Mouse (Mus musculus): ENCODE results near the gene Gm49368.

Gene Gm49368

DNA sequence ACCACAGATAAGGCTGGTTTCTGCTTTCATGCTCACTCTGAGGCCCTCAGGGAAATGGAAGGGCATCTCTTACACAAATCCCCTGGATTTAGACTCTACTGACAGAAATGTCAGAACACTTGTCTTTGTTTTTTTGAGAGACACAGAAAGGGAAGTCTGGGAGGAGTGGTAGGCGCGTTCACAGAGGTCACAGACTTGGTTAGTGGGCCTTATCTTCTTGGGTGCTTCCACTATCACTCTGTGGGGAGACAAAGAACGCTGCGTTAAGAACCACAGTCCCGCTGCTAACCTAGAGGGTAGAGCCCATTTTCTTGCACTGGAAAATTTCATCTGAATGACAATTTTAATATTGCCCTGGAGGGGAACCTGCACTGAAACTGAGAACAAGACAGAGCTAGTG lies 69.7 kb downstream of the Gm49368 start:
- DNase-seq (ENCODE audit: low read depth), result peak; percentile 19

DNA sequence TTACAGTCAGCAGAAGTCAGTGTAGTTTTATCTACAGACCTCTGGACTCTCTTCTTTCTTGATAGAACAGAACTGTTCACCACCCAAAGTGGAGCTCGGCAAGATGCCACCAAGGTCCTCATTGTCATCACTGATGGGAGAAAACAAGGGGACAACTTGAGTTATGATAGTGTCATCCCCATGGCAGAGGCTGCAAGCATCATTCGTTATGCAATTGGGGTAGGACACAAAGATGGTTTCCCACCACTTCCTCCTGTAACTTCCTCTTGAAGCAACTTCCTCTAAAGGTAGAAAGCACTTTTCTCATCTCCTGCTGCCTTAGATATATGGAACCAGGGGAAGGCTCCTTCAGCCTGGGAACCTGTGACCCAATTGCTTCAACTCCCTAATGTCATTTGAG lies 71.1 kb downstream of the Gm49368 start:
- peak; percentile 48 for DNase-seq (ENCODE audit: low read depth)

DNA sequence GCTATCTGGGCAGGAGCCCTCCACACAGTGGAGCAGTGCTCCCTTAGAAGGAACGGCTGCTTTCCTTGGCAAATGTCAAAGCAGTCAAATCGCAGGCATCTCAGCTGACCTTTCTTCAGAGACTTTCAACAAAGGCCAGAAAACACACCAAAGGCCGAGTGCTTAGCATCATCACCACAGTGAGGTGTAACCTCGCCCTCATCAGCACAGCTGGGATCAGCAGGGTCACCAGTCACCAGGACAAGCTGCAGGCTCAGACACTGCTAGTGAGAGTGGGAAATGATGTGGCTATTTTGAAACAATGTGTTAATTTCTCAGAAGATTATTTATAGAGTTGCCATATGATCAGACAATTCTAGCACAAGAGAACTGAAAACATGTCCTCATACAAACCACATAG lies 74.4 kb downstream of the Gm49368 start:
- DNase-seq (ENCODE audit: low read depth), result no peak

DNA sequence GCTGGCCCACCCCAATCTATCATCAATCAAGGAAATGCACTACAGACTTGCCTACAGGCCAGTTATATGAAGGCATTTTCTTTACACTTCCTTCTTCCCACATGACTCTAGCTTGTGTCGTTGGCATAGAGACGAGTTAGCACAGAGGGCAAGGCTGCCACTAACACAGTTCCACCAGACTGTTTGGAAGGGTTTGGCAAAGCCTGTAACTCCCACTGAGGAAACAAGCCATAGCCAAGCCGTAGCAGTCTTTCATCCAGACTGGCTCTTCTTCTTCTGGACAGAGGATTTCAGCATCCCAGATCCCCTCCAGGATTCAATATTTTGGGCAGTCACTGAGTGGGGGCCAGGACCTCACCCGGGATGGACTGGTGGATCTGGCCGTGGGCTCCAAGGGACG lies 77.1 kb downstream of the Gm49368 start:
- no peak for DNase-seq (ENCODE audit: low read depth)

DNA sequence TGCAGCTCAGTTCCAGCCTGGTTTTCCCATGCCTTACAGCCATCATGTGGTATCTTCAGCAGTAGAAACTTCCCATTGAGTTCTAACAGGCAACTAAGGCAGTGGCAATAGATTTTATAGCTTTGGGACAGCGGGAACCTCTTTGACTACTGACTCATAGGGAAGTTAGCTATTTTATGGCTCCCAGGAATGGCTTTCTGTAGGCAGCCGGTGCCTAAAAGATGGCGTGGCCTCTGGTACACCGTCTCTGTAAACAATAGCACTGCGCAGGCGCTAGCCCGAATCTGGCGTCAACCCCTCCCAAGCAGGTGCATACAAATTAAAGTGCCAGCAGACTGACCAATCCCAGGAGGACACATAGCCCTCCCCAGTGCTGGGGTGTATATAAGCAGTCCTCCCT lies 88.5 kb downstream of the Gm49368 start:
- DNase-seq (ENCODE audit: low read depth), result no peak

GRCm38 (mm10) chr7:128154076-128154475 lies 91.6 kb downstream of the Gm49368 start, which contains the start of gene Itgad:
TSS of gene Itgad (plus strand) at chr7:128154376.
- DNase-seq (ENCODE audit: low read depth), result no peak

DNA sequence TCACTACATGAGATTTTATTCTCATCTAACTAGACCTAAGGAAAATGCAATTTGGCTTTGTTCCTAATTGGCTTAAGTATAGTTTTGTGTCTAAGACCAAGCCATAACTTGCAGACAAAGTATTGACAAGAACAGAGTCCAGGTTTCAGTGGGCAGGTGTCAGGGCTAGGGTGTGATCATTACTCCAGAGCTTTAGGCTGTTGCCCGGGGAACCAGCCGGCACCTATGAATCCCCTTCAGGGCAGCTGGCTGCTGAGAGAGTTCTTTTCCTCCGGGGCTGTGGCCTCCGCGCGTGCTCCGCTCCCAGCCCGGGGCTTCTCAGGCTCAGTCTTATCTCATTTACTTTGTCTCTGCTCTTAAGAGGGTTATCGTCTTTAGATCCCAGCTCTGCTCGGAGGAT lies 92.4 kb downstream of the Gm49368 start:
- no peak for DNase-seq (ENCODE audit: low read depth)

GRCm38 (mm10) chr7:128158688-128159354 lies 96.3 kb downstream of the Gm49368 start:
- peak; percentile 56 for DNase-seq (ENCODE audit: low read depth)

DNA sequence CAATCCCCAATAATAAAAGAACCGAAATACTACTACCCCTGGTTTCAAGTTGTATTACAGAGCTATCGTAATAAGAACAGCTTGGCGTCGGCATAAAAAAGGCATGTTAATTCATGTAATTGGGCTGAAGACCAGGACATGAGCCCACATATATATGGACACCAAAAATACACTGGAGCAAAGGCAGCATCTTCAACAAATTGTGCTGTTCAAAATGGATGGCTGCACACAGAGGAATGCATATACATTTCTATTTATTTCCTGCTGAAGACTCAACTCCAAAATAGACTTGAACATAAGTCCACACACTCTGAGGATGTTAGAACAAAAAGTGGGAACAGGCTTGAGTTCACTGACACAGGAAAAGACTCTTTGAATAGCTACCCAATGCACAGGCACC lies 101.5 kb downstream of the Gm49368 start:
- DNase-seq (ENCODE audit: low read depth), result no peak

- DNase-seq (ENCODE audit: low read depth), result peak; percentile 75
These were observed 103.9 kb downstream of the Gm49368 start for GRCm38 (mm10) chr7:128166391-128166790.

DNA sequence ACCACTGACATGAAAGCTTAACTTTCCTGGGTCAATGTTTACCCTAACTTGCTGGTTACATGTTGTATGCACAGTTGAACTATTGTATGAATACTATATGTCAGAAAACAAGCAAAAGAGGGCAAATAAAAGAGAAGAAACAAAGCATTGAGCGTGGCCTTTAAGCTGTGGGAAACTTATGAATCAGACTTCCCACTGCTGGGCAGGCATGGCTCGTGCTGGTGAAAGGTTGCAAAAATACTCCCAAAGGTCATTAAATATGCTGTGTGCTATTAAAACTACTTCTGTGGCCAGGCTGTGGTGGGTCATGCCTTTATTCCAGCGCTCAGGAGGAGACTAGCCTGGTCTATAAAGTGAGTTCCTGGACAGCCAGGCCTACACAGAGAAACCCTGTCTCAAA lies 107.5 kb downstream of the Gm49368 start:
- no peak for DNase-seq (ENCODE audit: low read depth)
